In genomic region chr12:98259518-98259852, GRCm38 (mm10) we compare ENCODE assay signal across 8 mouse cellular contexts. TPM values are rescaled to one million over a fixed set of nuclear protein-coding genes. Genes with fewer than 3 reads are reported as not detected.
DNase-seq lines count a peak whose midpoint lies in the region; ATAC-seq and TF ChIP-seq lines count a peak whose summit lies in the region.

No protein-coding gene starts in this region.

- peak overlapping the region; percentile 85 for H3K4me3 ChIP-seq in kidney, embryonic 14.5 days (ENCODE audit: low read length)
- H3K4me3 ChIP-seq in cortical plate, adult 2 months (ENCODE audit: insufficient read depth, low read length): peak overlapping the region; percentile 83
- peak overlapping the region; percentile 84 for H3K4me3 ChIP-seq in hindbrain, embryonic 16.5 days (ENCODE audit: low read length)
- H3K4me3 ChIP-seq in midbrain, embryonic 14.5 days (replicated peaks; ENCODE audit: low read depth, low read length): peak overlapping the region; percentile 68

- 4% methylated on average over 12 of the region's 12 CpGs for WGBS in kidney, embryonic 14.5 days
- 7% methylated on average over 12 of the region's 12 CpGs for WGBS in hindbrain, embryonic 16.5 days
- WGBS in midbrain, embryonic 14.5 days: 5% methylated on average over 12 of the region's 12 CpGs

- no peaks in the 10 kb centered on the region for H3K9me3 ChIP-seq in kidney, embryonic 14.5 days (ENCODE audit: control insufficient read depth, low read length)
- no peaks in the 10 kb centered on the region for H3K9me3 ChIP-seq in hindbrain, embryonic 16.5 days (ENCODE audit: control insufficient read depth, low read length)
- no peaks in the 10 kb centered on the region for H3K9me3 ChIP-seq in midbrain, embryonic 14.5 days (ENCODE audit: control insufficient read depth, low read length)

- 0 out of 2 replicates have a peak, but pooled peaks cover 4% of the 10 kb centered on the region for H3K4me1 ChIP-seq in kidney, embryonic 14.5 days (ENCODE audit: control insufficient read depth, insufficient read depth, low read length)
- H3K4me1 ChIP-seq in cortical plate, adult 2 months (ENCODE audit: control insufficient read depth, insufficient read depth, low read length): peaks cover 2% of the 10 kb centered on the region; the same call in 1 of the 2 replicates
- H3K4me1 ChIP-seq in hindbrain, embryonic 16.5 days (ENCODE audit: control insufficient read depth, insufficient read depth, low read depth, low read length): 0 out of 2 replicates have a peak, but pooled peaks cover 2% of the 10 kb centered on the region
- H3K4me1 ChIP-seq in midbrain, embryonic 14.5 days (ENCODE audit: control insufficient read depth, insufficient read depth, low read length): peaks cover 4% of the 10 kb centered on the region; the same call in 1 of the 2 replicates

- no peak for DNase-seq in kidney, postnatal 25 days
- no peak for DNase-seq in midbrain, embryonic 14.5 days
- no peak for DNase-seq in adrenal gland, postnatal 36 days
- no peak for DNase-seq in left cerebral cortex, postnatal 10 days (ENCODE audit: extremely low spot score in 1 of 2, low spot score in 2 of 2)

- H3K27me3 ChIP-seq in kidney, embryonic 14.5 days (ENCODE audit: control insufficient read depth, insufficient read depth, low read length): no peaks in the 10 kb centered on the region
- H3K27me3 ChIP-seq in hindbrain, embryonic 16.5 days (replicated peaks; ENCODE audit: control insufficient read depth, insufficient read depth, low read length): no peaks in the 10 kb centered on the region
- H3K27me3 ChIP-seq in midbrain, embryonic 14.5 days (ENCODE audit: control insufficient read depth, insufficient read depth, low read length): no peaks in the 10 kb centered on the region

- intact Hi-C loops in left cerebral cortex, postnatal 10 days (cut with DNase I): no loop called here

- TF ChIP-seq CTCF in cortical plate, adult 2 months (IDR thresholded peaks at IDR 0.05; ENCODE audit: extremely low read depth, insufficient read depth, low read length): no peak

- TF ChIP-seq POLR2A in cortical plate, adult 2 months (IDR thresholded peaks at IDR 0.05; ENCODE audit: extremely low read depth, insufficient read depth, low read length): no peak

- peak overlapping the region; percentile 96 for H3K9ac ChIP-seq in kidney, embryonic 14.5 days (ENCODE audit: low read depth, low read length)
- peak overlapping the region; percentile 98 for H3K9ac ChIP-seq in hindbrain, embryonic 16.5 days (ENCODE audit: low read depth, low read length)
- H3K9ac ChIP-seq in midbrain, embryonic 14.5 days (replicated peaks; ENCODE audit: low read length): peak overlapping the region; percentile 94

- ATAC-seq in kidney, embryonic 14.5 days (ENCODE audit: low FRiP score, low TSS enrichment): no peak
- peak; percentile 64 for ATAC-seq in hindbrain, embryonic 16.5 days
- peak; percentile 46 for ATAC-seq in midbrain, embryonic 14.5 days (ENCODE audit: low FRiP score, low TSS enrichment)
- no peak for ATAC-seq in megakaryocyte-erythroid progenitor cell, adult 5-6 weeks (replicated peaks; ENCODE audit: low FRiP score, low TSS enrichment, poor library complexity, severe bottlenecking)

- H3K27ac ChIP-seq in kidney, embryonic 14.5 days (ENCODE audit: low read depth, low read length): 0 out of 2 replicates have a peak overlapping the region, but pooled peaks have one; percentile 47
- H3K27ac ChIP-seq in cortical plate, adult 2 months (ENCODE audit: insufficient read depth, low read length): no peak overlapping the region
- peak overlapping the region; percentile 98 for H3K27ac ChIP-seq in hindbrain, embryonic 16.5 days (ENCODE audit: low read depth, low read length)
- peak overlapping the region; percentile 96 for H3K27ac ChIP-seq in midbrain, embryonic 14.5 days (replicated peaks; ENCODE audit: low read depth, low read length)

- peak overlapping the region; percentile 62 for H3K4me2 ChIP-seq in kidney, embryonic 14.5 days (replicated peaks; ENCODE audit: low read depth, low read length)
- H3K4me2 ChIP-seq in hindbrain, embryonic 16.5 days (ENCODE audit: low read length): peak overlapping the region; percentile 63
- peak overlapping the region; percentile 70 for H3K4me2 ChIP-seq in midbrain, embryonic 14.5 days (ENCODE audit: low read length)

- no peaks in the 10 kb centered on the region; the same call in 1 of the 2 replicates for H3K36me3 ChIP-seq in kidney, embryonic 14.5 days (ENCODE audit: control insufficient read depth, insufficient read depth, low read length)
- no peaks in the 10 kb centered on the region for H3K36me3 ChIP-seq in hindbrain, embryonic 16.5 days (ENCODE audit: control insufficient read depth, insufficient read depth, low read length)
- no peaks in the 10 kb centered on the region for H3K36me3 ChIP-seq in midbrain, embryonic 14.5 days (ENCODE audit: control insufficient read depth, insufficient read depth, low read length)

RNA-seq across cellular contexts. Expression of gene Galc, which starts 0.2 kb away (rescaled TPM):
- polyA plus RNA-seq in kidney, embryonic 14.5 days (2014; fragmentation: Nextera tagmentation; extraction: Ambion mirVana): 7.7 and 14.9 TPM in 2 replicates
- 29.2 and 31.2 TPM in 2 replicates for polyA plus RNA-seq in cortical plate, adult 2 months (2012; rRNA removed)
- 10.6 and 11.7 TPM in 2 replicates for polyA plus RNA-seq in hindbrain, embryonic 16.5 days (2015; fragmentation: Nextera tagmentation; extraction: Ambion mirVana)
- 10.4 and 13.9 TPM in 2 replicates for polyA plus RNA-seq in midbrain, embryonic 14.5 days (2014; fragmentation: Nextera tagmentation; extraction: Ambion mirVana)
- 3.7 and 5.4 TPM in 2 replicates for total RNA-seq in megakaryocyte-erythroid progenitor cell, adult 5-6 weeks (2014; fragmentation: Nextera tagmentation)
- total RNA-seq in megakaryocyte-erythroid progenitor cell, adult 5-6 weeks (2017): 4.6 and 7.5 TPM in 2 replicates
- total RNA-seq in adrenal gland, postnatal 36 days (2021): 10 to 100 TPM; 11.1 to 20.1 TPM
- 10 to 100 TPM; 20.0 to 20.7 TPM for total RNA-seq in left cerebral cortex, postnatal 10 days (2021)

RNA-seq across cellular contexts. Expression of gene Gpr65, which starts 8.9 kb away (rescaled TPM):
- polyA plus RNA-seq in kidney, embryonic 14.5 days (2014; fragmentation: Nextera tagmentation; extraction: Ambion mirVana): 1.1 and 1.2 TPM in 2 replicates
- polyA plus RNA-seq in cortical plate, adult 2 months (2012; rRNA removed): 0.17 and 0.32 TPM in 2 replicates
- polyA plus RNA-seq in hindbrain, embryonic 16.5 days (2015; fragmentation: Nextera tagmentation; extraction: Ambion mirVana): 0.24 and 0.31 TPM in 2 replicates
- polyA plus RNA-seq in midbrain, embryonic 14.5 days (2014; fragmentation: Nextera tagmentation; extraction: Ambion mirVana): 0.59 TPM in 1 of 2 replicates, not detected in the other
- 0.92 and 3.0 TPM in 2 replicates for total RNA-seq in megakaryocyte-erythroid progenitor cell, adult 5-6 weeks (2014; fragmentation: Nextera tagmentation)
- total RNA-seq in megakaryocyte-erythroid progenitor cell, adult 5-6 weeks (2017): 1.7 and 3.4 TPM in 2 replicates
- 1 to 10 TPM; 1.3 to 1.4 TPM for total RNA-seq in adrenal gland, postnatal 36 days (2021)
- under 1 TPM in 1 of 2 experiments, not detected in 1; 0.15 TPM for total RNA-seq in left cerebral cortex, postnatal 10 days (2021)

Comparison
In these comparisons a context has a peak if more than half of its experiments do, and no peak if none do; other contexts are left out.
1. ATAC-seq: peak in hindbrain, embryonic 16.5 days (single experiment) and midbrain, embryonic 14.5 days (single experiment); none in kidney, embryonic 14.5 days (single experiment) and megakaryocyte-erythroid progenitor cell, adult 5-6 weeks (single experiment).
2. Peak in every context shown above with its lines, with median percentiles within 50 percentile points of each other: H3K4me2 ChIP-seq, H3K4me3 ChIP-seq and H3K9ac ChIP-seq.